Mouse (Mus musculus) lung, embryonic 16.5 days (tissue): ENCODE results near the gene Shisa5. TPM values are rescaled to one million over a fixed set of nuclear protein-coding genes. Genes with fewer than 3 reads are reported as not detected.

Experiments used
- polyA plus RNA-seq: library from polyadenylated mRNA; unstranded; fragments of >200 nt; fragmentation: Nextera tagmentation; extraction: Ambion mirVana; gene quantifications from 2 replicates; pipeline ENCODE4 v1.2.1, GENCODE M21; 2015

Shisa5 gene
- polyA plus RNA-seq, 1 experiment from 2014 or later: 120 TPM

Other genes starting within 250 kb of the Shisa5 start
- 13.2 and 15.4 TPM in 2 replicates for gene Nckipsd, start 230.2 kb upstream of the Shisa5 start, polyA plus RNA-seq
- 0.11 and 0.14 TPM in 2 replicates for gene Celsr3, start 212.2 kb upstream of the Shisa5 start, polyA plus RNA-seq
- gene Slc26a6, start 185.3 kb upstream of the Shisa5 start, polyA plus RNA-seq: 10.0 and 11.2 TPM in 2 replicates
- 0.78 and 1.1 TPM in 2 replicates for gene Tmem89, start 123.9 kb upstream of the Shisa5 start, polyA plus RNA-seq
- gene Uqcrc1, start 101.9 kb upstream of the Shisa5 start, polyA plus RNA-seq: 397 and 421 TPM in 2 replicates
- gene Col7a1, start 85.0 kb upstream of the Shisa5 start, polyA plus RNA-seq: 1.3 and 1.5 TPM in 2 replicates
- not detected in 2 replicates for gene Ucn2, start 52.6 kb upstream of the Shisa5 start, polyA plus RNA-seq
- gene Pfkfb4, start 46.8 kb upstream of the Shisa5 start, polyA plus RNA-seq: 11.9 and 13.0 TPM in 2 replicates
- 12.1 and 13.2 TPM in 2 replicates for gene Trex1, start 21.2 kb downstream of the Shisa5 start, polyA plus RNA-seq
- 22.8 and 24.7 TPM in 2 replicates for gene Atrip, start 35.6 kb downstream of the Shisa5 start, polyA plus RNA-seq
- gene Ccdc51, start 43.9 kb downstream of the Shisa5 start, polyA plus RNA-seq: 11.2 and 13.1 TPM in 2 replicates
- gene Tma7, start 44.0 kb downstream of the Shisa5 start, polyA plus RNA-seq: 524 and 545 TPM in 2 replicates
- gene Plxnb1, start 56.8 kb downstream of the Shisa5 start, polyA plus RNA-seq: 17.4 and 18.6 TPM in 2 replicates
- gene Fbxw21, start 123.5 kb downstream of the Shisa5 start, polyA plus RNA-seq: not detected in 2 replicates
- not detected in 2 replicates for gene Fbxw13, start 157.4 kb downstream of the Shisa5 start, polyA plus RNA-seq
- not detected in 2 replicates for gene Fbxw20, start 196.2 kb downstream of the Shisa5 start, polyA plus RNA-seq
- gene Fbxw14, start 249.1 kb downstream of the Shisa5 start, polyA plus RNA-seq: not detected in 2 replicates